Mouse (Mus musculus): Measurements from ENCODE around the gene Suclg1. TPM values are rescaled to one million over a fixed set of nuclear protein-coding genes. Genes with fewer than 3 reads are reported as not detected.

The Suclg1 gene
- polyA plus RNA-seq, 1 experiment from 2014 or later = 163 TPM

- DNase-seq (ENCODE audit: low spot score) = peak; percentile 49
Measured at GRCm38 (mm10) chr6:73314923-73315603, 66.9 kb downstream of the Suclg1 start.

GRCm38 (mm10) chr6:73322306-73322705, 74.1 kb downstream of the Suclg1 start:
- no peak for DNase-seq (ENCODE audit: low spot score)

Other genes with a start within 250 kb of the Suclg1 start
- gene Dnah6, start 26.7 kb upstream of the Suclg1 start, polyA plus RNA-seq (2015; fragmentation: Nextera tagmentation; extraction: Ambion mirVana) = 0.05 and 0.06 TPM in 2 replicates
- not detected in 2 replicates for gene 4931417E11Rik, start 221.3 kb downstream of the Suclg1 start, polyA plus RNA-seq (2015; fragmentation: Nextera tagmentation; extraction: Ambion mirVana)

All from thymus, postnatal 0 days (tissue).